Mouse (Mus musculus) kidney, adult 11 months (tissue): Measurements from ENCODE around the gene Ripor2.

Experiments used
- DNase-seq: peaks from one replicate; pipeline ENCODE4 v3.0.0; 2022

Ripor2 gene

DNA sequence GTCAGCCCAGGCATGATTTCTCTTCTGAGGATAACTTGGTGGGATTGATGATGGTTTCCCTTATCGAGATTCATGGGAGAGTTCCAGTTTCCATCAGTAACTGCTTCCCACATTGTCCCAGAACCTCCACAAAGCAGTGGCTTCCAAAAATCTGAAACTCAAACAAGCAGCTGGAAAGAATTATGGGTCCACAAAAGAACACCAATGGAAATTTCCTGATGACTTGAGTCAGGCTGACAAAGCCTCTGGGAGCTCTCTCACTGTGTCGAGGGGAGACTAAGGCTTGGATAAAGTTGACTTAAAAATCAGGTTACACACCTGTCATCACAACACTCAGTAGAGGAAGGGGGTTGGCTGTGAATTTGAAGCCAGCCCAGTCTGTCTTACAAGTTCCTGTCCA, 67.1 kb downstream of the Ripor2 start:
- no peak for DNase-seq

DNA sequence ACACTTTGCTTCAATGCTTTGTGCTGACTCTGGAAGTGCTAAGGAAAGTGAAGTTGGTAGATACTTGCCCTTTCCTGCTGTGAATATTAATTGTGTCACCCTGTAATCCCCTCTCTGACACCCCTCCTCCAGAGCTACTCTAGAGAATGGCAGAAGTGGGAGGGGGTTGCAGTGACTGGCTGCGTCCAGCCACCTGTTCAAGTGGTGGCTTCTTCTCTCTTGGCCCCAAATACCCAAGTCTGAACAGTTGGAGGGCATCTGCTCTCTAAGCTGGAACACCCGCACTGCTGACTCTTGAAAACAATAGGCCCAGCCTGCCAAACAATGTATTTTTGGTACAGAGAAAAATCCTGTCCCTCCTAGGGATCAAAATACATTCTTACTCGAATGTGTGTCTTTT, 69.0 kb downstream of the Ripor2 start:
- no peak for DNase-seq

DNA sequence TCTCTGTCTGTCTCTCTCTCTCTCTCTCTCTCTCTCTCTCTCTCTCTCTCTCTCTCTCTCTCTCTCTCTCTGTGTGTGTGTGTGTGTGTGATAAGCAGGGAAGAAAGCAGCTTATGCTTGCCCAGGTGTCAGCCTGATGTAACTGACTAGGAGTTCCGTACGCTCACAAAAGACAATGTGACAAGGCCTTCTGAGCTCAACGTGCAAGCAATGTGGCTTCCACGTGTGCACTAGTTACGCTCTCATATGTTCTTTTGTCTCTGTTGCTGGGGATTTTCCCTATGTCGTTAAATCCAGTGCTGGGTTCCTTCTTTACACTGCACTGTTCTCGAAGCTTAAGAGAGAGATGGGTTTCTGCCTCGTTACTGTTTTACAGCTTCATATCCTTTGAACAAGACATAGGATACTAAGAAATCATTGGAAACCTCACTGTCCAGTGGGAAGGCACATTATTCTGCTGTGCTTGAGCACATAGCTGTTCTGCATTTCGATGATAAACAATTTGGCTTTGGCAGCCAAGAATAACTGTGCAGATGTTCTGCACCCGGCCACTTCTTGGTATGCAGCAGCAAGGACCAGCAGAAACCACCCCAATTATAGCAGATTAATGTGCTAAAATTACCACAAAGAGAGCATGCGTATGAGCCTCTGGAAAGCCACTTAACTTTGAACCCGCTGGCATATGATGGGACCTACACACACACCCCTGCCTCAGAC, 73.1 kb downstream of the Ripor2 start:
- DNase-seq, result no peak

DNA sequence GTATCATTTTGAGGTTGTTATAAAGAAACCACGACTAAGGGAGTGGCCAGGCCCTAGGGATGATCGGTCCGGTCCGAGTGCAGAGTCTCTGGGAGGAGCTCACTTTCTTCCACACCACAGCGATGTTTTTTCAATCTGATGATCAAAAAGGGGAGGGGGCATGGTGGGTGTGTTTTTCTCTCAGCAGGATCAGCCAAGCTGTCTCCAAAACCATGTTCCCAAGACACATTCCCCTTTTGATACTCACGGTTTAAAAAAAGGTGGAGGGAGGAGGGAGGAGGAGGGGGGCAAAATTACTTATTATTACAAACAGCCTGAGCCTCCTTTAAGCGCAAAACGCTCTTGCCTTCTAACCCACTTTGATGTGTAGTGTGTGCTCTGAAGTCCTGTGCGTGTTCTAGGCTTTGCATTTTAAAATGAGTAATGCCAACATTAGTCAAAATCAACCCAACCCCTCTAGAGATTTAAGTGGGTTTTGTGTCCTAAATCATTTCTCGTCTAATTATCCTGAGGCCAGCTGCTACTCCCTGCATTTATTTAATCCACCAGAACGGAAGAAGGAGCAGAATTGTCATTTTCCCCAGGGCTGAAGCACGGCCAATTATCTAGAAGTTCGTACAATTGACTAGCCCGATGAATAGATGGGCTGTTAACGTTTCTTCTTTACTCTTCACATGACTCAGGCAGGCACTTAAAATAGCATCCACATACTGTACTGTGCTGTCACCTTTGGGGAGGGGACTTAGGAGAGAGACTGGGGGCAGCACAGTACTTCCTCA, 74.9 kb downstream of the Ripor2 start:
- no peak for DNase-seq

DNA sequence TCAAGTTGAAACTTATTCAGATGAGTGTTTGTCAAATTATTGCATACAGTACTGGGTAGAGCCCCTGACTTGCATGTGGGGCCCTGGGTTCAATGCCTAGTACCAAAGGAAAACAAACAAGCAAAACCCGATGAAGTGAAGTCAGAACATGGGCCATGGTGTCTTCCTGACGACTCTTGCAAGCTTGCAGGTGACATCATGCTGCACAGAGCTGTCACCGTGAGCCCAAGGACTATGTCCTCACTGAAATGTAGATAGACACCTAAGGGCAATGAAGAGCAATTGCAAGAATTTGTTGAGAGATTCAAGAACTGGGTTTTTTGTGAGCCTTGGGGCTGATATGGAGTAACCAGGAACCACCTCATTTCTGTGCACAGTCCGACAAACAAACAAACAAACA, 84.8 kb downstream of the Ripor2 start:
- no peak for DNase-seq

DNA sequence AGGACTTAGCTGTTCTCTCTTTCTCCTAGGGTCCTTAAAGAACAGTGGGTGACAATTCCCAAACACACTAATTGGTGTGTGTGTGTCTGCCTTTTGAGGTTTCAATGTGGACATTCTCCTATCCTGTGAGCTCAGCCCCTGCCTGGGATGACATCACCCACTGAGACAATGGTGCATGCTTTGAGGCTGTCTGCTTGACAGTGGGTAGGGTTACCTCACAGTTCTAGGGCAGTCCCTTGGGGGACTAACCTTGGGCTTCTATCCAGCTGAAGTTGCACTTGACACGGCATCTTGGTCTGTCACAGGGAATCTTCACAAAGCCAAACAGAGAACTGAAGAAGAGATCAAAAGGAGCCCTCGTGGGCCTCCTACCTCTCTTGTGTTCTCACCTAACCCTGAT, 86.6 kb downstream of the Ripor2 start:
- no peak for DNase-seq

DNA sequence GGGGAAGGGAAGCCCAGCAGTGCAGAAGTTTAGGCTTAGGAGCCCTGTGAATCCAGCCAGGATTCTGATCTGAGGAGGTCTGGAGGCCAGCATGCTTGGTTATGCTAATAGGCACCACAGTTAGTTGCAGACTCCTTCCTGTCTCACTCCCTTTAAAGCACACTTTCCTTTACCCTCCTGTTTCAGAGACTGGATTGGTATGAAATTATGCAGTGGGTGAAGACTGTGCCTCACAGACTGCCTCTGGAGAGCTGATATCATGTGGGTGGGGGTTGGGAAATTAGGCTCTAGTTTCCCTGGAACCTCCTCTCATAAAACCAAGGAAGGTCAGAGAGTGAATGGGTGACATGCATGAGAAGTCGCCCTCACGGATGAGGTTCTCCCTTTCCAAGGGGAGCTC, 88.7 kb downstream of the Ripor2 start:
- no peak for DNase-seq

DNA sequence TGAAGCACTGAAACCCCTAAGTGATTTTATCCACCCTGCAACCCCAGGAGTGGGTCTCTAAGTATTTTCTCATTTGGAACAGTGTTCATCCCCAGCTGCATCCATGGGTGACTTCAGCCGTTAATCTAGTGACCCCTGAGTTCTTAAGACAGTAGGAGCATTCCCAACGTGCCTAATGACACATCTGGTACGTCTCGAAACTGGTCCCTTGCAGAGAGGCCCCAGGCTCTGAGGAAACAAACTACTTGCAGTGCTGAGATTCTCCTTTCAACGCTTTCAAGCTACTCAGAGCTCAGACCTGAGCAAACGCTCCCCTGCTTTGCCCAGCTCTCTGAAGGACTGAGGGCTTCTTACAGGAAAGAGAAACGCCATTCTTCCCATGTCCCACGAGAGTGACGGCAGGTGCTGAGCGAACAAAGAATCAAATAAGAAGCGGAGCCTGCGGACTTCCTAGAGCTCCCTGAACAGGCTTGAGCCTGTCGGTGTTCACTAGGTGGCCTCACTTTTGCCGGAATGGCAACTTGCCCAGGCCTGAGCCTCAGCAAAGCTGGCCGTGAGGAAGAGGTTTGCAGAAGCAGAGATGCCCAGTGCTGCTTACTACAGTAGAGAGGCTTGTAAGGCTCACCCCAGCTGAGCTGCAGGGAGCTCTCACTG, 97.2 kb downstream of the Ripor2 start:
- no peak for DNase-seq

DNA sequence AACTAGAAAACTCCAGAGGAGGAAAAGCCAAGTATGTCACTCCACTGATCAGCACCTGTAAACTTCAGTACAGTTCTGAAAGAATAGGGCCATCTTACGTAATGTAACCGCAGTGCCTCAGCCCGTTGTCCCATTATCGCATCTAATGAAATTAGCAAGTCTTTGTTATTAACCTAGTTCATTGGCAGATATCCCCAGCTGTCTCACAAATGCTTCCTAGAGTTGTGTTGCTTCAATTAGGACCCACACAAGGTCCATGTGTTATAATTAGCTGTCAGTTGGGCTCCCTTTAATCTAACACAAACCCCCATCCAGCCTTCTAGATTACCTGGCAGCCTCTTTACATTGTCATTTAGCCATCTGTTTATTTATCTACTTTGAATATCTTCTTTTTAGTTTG, 99.0 kb downstream of the Ripor2 start:
- no peak for DNase-seq

DNA sequence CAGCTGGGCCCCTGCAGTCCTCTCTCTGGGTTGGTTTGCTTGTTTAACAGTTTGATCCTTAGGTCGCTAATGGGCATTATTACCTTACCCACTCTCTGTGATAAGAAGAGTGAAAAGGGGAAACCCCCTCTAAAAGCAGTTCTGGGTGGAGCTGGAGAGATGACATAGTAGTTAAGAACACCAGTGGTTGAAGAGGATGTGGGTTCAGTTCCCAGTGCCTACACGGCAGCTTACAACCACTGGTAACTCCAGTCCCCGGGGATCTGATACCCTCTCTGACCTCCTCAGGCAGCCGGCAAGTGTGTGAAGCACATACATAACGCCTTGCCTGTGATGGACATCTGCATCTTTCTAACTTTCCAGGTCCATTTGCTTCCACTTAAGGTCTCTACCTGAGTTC, 100.4 kb downstream of the Ripor2 start:
- DNase-seq, result no peak

DNA sequence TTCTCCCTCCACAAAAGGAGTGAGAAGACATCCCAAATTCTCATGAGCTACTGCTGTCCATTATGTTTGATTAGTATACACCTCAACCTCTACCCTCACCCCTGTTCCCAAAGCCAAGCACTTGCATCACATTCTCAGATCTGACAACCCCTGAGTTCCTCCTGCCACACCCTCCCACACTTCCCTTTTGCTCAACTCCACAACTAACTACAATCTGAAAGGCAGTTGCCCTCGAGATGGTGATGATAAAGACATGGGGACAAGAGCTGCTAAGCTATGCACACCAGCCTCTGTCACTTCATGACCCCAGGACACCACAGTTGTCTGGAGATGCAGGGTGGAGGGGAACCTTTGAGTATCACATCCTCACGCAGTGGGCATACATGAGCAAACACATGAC, 102.5 kb downstream of the Ripor2 start:
- DNase-seq, result no peak

DNA sequence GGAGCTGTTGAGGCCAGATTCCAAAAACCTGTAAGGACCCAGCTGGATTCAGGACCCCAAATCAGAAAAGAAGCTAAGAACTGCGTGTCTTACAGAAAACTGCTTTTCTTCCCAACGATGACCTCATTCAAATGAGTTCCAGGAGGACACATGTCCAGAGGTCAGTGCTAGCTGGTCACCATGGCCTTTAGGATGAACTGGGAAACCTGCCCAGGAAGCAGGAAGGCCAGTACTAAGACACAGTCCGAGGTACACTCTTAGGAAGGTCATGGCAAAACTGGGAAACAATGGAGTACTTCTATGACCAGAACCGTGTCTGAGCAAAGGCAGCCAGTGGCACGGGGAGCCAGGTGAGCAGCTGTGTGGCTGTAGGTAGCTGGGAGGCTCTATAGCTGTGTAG, 103.9 kb downstream of the Ripor2 start:
- DNase-seq, result peak; percentile 31

DNA sequence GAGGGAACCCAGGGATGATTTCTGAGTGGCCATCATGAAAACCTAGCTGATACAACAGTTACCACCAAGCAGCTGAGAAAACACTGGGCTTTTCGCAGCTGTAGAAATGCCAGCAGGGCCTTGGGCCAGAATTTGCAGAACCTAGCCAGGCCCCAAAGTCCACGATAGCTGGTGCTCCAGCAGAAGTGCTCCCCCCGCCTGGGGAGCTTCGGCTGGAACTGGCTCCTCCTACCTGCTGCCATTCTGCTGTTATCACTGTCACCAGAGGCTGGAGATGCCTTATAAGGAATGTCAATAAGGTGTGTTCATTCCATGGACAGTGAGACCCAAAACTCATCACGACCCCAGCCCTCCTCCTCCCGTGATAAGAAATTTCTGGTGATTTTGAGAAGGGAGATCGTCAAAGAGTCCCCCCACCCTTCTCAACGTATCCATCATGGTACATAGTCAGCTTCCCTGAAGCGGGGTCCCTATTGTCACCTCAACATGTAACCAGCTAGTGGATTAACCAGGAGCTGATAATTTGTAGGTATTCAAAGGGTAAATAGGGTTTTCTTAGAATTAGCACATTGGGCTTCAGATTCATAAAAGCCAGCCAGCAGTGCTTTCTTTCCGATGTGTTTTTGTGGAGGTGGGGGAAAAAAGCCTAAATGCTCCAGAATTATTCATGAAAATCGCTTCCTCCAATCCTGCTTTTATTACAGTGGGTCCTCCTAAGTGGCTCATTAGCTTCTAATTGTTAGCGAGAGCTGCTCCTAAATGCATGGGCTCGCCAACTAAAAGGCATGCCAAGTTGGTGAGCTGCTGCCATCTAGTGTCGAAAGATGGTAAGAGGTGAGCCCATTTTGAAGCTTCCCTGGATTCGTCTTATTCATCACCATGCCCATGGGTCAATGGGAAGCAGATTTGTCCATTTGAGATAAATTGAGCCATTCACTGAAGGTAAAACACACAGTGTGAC, 105.0 kb downstream of the Ripor2 start:
- DNase-seq, result peak; percentile 40

DNA sequence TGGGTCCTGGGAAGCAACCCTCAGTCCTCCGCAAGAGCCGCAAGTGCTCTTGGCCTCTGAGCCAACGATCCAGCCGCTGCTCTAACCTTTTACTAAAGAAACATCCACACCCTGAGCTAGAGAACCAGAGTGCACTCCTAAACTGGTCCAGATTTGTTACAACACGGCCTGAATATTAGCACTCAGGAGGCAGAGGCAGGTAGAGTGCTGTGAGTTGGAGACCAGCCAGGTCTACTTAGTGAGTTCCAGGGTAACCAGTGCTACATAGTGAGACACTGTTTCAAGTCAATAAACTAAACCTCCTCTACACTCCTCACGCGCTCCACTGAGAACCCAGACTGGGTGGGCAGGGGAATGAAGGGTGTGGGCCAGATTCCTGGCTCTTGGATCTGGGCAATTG, 111.3 kb downstream of the Ripor2 start:
- DNase-seq, result no peak

DNA sequence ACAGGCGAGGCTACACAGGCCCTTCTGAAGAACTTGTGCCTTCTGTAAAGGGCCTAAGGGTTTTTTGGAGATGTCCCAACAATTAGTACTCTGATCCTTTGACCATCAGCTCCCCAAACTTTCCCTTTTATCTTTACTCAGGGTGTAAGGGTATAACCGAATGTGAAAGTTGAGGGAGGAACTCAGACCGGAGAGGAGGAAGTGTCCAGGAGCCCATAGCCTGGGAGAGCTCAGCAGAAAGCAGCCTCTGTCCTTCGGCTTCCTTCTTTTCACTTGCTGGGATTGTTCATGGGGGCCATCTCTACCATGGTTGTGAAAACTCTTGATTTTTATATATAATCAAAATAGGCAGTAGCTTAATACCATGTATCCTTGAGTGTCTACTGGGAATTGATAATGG, 116.8 kb downstream of the Ripor2 start:
- no peak for DNase-seq

DNA sequence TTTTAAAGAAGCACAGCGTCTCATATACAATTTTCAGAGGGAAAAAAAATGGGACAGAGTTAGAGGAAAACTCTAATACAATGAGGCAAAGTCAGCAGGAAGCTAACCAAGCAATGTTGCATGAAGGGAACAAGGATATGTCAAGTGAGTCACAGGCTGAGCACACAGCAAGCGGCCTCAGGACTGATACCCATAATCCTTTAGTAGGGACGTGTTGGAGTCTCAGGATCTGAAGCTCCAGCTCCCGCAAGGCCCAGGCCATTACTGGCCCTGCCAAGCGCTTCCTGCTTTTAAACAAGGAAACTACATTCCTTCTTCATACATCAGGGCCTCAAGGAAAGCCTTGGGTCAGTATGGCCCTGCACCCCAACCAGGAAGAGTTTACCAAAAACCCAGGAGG, 120.1 kb downstream of the Ripor2 start:
- DNase-seq, result no peak

DNA sequence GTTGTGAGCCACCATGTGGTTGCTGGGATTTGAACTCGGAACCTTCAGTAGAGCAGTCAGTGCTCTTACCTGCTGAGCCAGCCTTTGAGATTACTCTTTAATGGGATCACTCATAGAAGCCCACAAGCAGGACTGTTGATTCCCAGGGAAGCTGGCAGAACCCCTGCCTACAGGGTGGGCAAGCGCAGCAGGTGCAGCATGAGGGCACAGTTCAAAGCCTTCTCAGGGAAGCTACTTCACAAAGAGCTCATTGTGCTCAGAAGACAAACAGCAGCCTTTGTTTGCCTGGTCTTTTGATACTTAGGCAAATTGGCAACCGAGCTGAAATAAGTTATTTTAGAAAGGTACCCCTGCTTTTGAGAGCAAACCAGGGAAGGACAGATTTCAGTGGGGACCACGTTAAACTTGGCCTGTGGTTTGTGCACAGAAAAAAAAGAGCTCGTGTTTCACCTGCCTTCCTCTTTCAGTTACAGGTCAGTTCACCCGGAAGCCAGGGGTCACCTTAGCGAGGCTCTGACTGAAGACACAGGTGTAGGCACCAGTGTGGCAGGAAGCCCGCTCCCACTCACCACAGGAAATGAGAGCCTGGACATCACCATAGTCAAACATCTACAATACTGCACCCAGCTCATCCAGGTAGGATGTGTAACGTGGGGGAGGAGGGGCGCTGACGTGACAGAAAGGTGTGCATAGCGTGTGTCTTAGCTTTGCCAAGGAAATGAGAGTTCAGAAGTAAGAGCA, 127.8 kb downstream of the Ripor2 start:
- no peak for DNase-seq

DNA sequence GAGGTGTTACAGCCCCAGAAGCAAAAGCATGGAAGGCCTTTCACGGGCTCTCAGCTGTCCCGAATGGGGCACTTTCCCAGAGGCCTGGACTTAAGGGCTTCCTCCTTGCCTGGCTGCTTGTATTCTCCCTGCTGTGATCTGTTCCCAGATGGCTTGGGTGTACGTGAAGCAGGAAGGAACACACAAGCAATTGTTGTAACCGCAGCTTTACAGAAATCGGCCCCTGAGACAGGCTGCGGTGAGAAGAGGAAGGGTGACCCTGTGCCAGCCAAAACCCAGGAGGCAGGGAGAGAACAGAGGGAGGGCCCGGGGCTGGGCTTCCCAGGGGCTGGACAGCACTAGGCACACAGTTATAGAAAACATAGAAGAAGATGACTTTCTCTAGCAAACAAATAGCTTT, 129.0 kb downstream of the Ripor2 start:
- no peak for DNase-seq

DNA sequence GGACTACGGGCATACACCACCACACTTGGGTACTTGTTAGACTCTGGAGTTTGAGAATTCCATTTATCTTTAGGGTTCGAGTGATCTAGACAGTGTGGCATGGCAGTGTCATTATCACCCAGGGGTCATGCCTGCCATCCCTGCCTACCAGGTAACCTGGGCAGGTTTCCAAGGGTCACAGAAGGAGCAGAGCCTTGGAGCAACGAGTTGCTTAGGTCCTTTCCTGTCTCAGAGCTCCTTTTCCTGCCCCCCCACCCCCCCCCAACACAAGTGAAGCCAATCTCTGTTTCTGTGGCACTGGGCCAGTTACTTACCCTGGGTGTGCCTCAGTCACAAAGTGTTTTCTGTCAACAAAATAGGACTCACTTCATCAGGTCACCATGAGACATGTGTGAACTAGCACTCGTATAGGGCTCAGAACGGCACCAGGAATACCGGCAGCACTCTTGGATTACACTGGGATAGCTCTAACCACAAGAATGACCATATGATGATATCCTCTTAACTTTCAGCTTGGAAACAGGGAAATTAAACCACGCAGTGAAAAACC, 130.7 kb downstream of the Ripor2 start:
- no peak for DNase-seq

DNA sequence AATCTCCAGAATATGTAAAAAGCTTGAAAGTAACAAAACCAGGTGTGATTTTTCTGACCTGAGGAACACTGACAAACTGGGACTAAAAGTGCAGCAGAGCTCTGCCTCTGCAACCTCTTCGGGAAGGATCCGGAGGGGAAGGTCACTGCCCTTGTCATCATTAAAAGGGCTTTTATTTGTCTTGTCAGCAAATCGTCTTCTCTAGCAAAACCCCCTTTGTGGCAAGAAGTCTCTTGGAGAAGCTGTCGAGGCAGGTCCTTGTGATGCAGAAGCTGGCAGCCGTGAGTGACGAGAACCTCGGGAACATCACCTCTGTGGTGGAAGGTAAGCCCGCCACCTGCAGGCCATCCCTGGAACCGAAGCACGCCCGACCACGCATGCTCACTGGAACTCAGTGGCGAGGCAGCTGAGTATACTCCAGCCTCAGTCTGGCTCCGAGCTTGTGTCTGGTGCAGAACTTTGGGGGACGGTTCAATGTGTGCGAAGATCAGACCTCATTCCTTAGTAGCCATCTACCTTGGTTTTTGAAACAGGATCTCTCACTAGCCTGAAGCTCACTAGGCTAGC, 131.5 kb downstream of the Ripor2 start:
- DNase-seq, result peak; percentile 80

DNA sequence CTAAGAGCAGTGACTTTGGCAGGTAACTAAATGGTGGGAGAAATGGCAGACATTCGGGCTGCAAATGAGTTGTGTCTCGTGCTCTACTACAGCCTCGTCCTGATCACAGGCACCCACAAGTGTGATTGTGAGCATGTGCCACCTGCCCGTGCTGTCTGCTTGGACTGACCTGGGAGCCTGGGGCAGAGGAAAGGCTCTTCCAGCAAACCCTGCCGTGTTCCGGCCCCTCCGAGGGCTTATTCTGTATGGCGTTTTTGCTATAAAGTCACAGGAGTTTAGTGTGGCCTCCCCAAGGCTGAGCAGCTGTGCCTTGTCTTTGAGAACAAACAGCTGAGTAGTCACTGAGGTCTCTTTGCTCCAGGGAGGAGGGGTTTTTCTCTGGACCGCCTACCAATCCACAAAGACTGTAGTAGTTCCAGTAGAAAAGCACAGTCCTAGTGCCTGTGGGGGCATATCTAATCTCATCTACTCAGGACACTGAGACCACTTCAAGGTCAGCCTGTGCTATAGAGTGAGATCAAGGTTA, 132.4 kb downstream of the Ripor2 start:
- DNase-seq, result no peak
